Mouse (Mus musculus): Measurements from ENCODE around the gene Pygb.

Pygb gene

DNA sequence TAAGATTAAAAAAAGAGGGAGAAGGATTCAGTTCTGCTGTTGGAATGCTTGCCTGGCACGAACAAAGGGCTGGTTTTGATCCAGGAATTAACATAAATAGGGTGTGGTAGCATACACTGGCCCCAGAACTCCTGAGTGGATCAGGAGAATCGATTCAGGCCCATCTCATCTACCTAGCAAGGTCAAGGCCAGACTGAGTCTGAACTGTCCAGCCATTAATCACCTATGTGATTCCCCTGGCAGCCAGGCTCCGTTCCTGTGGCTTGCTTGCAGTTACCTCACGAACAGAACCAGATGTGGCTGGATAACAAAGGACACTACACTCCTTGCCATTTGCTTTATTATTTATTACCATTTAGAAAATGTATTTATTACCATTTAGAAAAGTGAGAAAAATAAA, 6.8 kb downstream of the Pygb start:
- no peak for DNase-seq (ENCODE audit: low read depth, low spot score)

DNA sequence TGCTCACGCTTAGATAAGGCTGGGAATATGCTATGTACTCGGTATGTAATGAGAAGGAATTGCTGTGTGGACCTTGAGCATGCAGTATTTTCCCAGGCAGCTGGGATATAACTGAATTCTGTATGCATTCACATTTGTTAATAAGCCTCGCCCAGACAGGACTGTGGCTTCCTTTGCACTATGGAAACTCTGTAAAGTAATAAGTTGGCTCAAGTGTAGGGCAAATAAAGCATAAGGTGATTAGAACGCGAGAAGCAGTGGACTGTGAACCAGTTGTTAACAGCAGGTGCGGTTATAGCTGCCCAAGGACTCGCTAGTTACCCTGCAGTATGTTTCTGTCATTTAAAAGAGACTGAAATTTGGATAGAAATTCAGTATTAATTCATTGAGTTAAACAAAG, 11.5 kb downstream of the Pygb start:
- no peak for DNase-seq (ENCODE audit: low read depth, low spot score)

DNA sequence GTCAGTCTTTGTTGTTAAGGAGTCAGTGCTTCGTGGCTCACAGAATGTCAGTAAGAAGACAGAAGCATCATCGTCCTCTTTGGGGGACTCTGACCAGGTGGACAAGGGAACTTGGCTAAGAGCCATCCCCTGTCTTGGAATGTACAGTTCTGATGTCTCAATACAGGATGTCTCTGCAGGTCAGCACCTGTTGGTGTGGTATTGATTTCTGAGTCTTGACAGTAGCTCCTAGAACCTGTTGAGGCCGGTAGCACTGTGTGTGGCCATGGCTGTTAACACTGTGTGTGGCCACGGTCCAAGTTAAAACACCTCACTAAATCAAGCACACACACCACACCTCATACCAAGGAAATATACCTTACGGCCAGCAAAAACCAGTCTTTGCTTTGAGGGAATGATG, 14.1 kb downstream of the Pygb start:
- DNase-seq (ENCODE audit: low read depth, low spot score) = no peak

DNA sequence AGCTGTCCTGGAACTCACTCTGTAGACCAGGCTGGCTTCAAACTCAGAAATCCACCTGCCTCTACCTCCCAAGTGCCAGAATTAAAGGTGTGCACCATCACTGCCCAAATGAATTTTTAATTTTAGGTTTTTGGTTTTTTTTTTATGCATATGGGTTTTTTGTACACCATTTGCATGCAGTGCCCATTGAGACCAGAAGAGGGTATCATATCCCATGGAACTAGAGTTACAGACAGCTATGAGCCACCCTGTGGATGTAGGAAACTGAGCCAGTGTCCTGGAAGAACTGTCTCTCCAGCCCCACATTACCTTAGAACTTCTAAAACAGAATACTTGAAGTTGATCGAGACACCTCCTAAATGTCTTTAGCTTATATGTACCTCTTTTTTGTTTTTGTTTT, 16.5 kb downstream of the Pygb start:
- no peak for DNase-seq (ENCODE audit: low read depth, low spot score)

DNA sequence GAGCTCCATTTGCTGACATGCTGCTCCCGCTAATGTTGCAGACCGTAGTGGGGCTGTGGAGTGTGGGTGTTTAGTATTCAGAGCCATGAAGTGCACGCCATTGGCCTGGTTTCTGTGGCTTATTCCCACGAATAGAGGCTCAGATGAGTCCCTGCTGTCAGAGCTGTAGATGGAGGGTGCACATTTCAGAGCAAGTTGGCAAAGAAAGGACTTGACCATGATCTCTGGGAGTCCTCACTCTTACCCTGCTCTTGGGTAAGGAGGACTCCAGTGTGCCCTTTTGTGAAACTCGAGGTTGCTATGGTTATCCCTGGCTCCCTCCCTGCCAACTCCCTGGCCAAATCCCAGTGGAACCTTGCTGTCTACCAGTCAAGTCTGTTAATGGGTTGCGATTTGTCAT, 21.8 kb downstream of the Pygb start:
- DNase-seq (ENCODE audit: low read depth, low spot score) = no peak

DNA sequence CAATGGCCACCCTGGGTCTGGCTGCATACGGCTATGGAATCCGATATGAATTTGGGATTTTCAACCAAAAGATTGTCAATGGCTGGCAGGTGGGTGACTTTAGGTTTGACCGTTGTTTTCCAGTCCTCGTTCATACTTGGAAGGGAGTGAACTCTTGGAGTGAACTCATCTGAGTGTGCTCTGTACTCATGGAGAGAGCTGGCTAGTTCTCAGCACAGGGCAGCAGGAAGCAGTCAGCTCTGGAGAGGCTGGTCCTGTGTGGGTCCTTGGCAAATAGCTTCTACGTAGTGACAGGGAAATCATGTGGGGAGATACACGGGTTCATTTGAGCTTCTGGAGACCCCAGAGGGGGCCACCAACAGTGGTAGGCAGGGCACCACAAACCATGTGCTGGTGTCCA, 22.3 kb downstream of the Pygb start:
- DNase-seq (ENCODE audit: low read depth, low spot score) = no peak

DNA sequence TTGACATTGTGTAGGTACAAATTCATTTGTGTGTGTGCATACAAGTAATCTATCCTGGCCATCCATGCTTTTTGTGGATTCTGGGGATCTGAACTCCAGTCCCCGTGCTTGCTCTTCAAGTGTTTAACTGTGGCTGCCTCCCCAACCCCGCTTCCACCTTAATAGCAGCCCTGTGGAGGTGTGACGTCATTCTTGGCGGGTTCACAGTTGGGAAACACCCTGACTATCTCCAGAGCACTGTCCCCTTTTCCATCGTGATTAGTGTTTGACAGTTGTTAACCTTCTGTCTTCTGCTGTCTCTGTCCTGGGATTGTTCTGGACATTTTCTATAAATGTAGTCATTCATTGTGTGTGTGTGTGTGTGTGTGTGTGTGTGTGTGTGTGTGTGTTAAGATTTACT, 24.1 kb downstream of the Pygb start:
- no peak for DNase-seq (ENCODE audit: low read depth, low spot score)

DNA sequence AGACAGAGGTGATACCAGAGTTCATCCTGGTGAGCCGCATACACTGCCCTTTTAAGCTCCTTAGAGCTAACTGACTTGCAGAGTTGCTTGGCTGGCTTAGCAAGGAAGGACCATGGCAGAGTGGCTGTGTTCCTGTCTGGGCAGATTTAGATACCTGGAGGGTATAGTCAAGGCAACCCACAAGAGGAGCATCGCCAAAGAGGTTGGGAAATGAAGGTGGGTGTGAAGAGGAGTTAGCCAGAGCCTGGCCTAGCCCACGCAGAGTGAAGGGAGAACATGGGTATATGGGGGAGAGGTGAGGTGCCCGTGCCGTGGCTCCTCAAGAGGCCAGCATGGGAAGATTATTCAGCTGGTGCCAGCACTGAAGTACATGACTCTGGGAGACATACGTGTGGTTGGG, 26.3 kb downstream of the Pygb start:
- DNase-seq (ENCODE audit: low read depth, low spot score) = no peak

DNA sequence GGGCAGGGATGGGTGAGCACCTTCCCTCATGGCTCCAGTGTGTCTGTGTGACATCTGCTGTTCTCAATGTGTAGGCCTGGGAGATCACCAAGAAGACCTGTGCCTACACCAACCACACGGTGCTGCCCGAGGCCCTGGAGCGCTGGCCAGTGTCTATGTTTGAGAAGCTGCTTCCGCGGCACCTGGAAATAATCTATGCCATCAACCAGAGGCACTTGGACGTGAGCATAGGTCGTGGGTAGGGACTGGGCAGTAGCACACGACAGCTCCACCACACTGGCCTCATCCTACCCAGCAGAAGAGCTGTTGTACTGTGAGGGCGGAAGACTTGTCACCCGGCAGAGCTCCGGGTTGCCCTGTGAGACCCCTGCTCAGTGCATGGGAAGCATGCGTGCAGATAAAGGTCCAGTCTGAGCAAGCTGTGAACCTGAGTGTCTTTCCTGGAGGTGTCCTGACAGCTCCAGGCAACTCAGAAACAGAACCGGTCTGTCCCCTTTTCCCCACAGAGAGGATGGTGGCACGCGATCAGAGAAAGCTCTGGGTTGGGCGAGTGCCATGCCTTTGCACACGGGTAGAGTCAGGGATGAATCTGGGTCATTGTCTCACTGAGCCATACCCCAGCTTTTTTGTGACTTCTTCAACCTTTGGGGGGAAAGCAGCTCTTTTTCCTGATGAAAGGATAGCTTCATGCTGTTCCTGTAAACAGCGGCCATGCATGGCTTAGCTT, 30.3 kb downstream of the Pygb start:
- DNase-seq (ENCODE audit: low read depth, low spot score) = no peak

DNA sequence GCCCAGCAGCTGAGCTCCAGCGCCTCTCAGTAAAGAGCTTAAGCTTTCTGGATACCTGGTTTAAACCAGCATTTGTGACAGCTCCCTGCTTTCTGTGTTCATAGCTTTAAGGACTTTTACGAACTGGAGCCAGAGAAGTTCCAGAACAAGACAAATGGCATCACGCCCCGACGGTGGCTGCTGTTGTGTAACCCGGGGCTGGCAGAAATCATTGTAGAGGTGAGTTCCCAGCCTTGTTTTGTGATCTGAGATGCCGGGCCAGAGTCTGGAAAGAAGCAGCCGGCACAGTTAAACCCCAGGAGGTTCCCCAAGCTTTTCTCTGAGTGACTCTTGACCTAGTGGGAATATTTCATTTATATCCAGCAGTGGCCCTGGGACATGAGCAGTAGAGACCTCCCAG, 32.2 kb downstream of the Pygb start:
- DNase-seq (ENCODE audit: low read depth, low spot score) = no peak

DNA sequence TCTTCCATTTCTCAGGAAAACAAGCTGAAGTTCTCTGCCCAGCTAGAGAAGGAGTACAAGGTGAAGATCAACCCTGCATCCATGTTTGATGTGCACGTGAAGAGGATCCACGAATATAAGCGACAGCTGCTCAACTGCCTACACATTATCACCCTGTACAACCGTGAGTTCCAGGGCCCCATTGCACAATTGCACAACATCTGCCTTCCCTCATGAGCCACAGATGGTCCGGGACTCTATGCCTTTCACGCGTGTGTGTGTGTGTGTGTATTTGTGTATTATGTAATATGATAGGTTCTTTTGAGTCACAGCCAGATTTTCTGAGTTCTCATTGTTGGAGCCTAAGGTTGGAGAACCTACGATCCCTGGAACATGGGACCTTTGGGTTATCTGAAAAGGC, 34.2 kb downstream of the Pygb start:
- DNase-seq (ENCODE audit: low read depth, low spot score) = no peak

DNA sequence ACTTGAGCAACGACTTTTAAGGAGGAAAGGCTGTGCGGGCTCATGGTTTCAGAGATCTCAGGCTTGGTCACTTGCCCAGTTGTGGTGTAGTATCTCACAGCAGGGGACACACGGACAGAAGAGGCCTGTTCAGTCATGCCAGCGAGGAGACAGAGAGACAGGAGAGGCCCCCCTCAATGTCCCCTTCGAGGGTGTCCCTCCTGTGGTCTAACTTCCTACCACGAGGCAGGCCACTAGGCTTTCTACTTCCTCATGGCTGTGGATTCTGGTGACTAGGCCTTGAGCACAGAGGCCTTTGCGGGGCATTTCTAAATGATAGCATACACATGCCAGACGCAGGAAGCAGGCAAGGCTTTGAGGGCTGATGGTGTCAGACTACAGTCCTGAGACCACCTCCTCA, 36.5 kb downstream of the Pygb start:
- DNase-seq (ENCODE audit: low read depth, low spot score) = no peak

DNA sequence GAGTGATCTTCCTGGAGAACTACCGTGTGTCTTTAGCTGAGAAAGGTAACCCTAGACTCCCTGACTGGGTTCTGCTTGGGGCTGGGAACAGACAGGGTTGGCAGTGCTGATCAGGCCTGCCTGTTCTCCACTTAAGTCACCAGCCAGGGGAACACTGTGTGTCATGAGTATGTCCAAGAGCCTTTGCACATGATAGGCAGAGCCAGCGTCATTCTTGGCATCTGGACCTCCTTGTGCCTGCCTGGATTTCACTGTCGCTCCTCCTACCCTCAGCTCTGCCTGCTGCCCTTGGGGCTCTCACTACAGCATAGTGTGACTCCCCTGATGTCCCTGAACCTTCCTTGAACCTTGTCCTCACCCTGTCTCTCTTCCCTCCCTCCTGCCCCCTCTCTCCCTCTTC, 39.9 kb downstream of the Pygb start:
- DNase-seq (ENCODE audit: low read depth, low spot score) = no peak

DNA sequence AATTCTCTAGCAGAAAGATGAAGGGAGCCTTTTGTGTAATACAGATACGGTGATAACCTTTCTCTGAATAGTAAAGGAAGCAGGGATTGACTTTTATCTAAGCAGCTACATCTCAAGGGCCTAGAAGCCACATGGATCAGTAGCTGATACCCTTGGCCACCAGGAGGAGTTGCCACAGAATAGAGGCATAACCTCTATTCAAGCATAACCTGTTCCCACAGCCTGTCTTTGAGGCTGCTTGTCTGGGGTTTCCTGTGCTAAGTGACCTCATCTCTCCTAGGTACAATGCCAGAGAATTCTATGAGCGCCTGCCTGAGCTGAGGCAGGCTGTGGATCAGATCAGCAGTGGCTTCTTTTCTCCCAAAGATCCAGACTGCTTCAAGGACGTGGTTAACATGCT, 41.6 kb downstream of the Pygb start:
- no peak for DNase-seq (ENCODE audit: low read depth, low spot score)

DNA sequence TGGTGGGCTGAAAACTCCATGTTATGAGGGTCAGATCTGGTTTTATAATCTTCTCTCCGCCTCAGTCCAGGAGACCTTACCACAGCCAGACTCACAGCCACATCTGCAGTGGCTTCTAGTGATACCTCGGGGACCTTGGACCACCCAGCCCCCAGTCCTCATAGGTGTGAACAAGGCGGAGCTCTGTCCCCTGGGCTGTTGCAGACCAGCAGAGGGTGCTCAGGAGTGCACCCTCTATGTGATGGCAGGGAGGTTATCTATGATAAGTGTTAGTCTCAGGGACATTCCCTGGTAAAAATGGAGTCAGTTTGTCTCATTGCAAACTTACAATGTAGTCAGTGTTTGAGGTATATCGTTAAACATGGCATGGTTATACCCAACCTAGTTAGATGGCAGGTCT, 42.1 kb downstream of the Pygb start:
- DNase-seq (ENCODE audit: low read depth, low spot score) = no peak

DNA sequence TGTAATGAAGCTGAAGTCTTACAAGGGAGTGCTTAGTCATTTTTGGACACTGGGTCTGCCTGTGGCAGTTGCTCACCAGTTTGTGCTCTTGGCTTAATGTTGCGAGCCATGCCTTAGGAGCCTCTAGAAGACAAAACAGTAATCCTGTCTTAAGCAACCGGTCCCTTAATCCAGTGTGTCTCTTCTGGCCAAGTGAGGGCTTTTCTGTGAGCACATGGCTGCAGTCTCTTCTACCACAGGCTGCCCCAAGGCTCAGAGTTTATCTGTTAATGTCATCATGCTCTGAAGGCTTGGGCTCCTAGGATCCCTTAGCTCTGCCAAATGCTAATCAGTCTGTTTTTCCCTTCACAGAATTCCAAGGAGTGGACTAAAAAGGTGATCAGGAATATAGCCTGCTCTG, 43.5 kb downstream of the Pygb start:
- no peak for DNase-seq (ENCODE audit: low read depth, low spot score)

DNA sequence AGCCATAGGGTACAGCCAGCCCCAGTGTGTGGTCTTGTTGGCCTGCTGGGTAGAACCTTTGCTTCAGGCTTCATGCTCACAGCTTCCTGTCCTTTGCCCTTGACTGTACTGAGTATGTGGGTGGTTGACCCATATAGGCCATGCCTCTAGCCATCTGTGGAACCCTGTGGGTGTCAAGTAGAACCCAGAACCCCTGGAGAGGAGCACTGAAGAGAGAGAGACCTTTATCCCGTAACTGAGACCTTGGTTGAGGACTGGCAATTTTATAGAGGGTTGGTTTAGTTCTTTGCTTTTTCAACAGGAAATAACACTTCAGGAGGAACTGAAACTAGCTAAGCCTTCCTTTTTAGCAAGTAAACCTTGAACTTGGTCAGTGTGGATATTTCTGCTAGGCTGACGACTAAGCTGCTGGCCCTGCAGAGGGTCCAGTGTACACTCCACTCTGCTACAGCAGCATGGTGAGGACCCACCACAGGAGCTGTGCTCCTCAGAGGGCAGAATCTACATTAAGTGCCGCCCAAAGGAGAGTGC, 44.4 kb downstream of the Pygb start:
- no peak for DNase-seq (ENCODE audit: low read depth, low spot score)

DNA sequence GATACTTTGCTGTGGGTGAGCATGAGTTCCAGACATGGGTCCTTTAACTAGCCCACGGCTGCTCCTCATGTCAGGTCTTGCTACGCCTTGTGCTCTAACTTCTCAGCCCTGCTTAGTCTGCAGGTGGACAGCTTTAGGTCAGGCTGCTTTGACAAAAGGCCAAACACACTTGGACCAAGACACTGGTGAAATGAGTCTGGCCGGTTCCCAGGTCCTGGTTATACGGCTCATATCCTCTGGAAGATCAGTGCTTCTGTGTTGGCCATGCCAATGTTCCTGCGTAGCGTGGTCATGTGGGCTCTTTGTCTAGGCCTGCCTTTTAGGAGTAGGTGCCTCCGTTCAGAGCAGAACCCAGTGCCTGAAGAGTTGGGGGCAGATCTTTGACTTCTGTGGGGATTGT, 45.5 kb downstream of the Pygb start:
- DNase-seq (ENCODE audit: low read depth, low spot score) = no peak

DNA sequence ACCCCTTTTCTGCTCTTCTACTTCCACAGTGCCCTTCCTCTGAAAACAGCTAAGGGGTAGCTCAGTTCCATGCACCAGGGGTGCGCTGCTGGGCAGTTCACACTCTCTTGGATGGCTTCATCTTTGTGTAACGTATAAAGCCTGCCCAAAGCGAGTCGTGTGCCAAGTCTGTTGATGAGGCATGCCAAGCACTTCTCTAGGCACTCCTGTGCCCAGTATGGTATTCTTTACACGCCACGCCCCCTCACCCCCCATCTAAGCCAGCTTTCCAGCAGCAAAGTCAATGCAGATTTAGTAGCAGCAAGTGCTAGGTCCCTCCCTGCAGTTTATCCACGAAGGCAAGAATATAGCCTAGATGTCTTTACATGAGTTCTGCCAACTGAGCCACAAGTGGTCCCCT, 48.1 kb downstream of the Pygb start:
- no peak for DNase-seq (ENCODE audit: low read depth, low spot score)

DNA sequence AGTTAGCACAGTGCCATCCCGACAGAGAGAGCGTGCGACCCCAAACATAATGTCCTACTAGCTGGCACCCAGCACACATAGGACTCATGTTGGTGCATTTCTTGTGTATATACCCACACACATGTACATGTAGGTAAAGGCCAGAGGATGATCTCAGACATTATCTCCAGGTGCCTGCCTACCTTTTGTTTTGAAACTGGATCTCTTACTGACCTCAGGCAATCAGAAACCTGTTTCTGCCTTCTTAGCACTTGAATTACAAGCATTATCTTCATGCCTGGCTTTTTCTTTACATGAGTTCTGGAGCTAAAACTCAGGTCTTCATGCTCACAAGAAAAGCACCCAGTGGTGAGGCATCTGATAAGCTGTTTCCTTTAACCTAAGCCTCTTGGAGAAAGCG, 49.4 kb downstream of the Pygb start:
- no peak for DNase-seq (ENCODE audit: low read depth, low spot score)

DNA sequence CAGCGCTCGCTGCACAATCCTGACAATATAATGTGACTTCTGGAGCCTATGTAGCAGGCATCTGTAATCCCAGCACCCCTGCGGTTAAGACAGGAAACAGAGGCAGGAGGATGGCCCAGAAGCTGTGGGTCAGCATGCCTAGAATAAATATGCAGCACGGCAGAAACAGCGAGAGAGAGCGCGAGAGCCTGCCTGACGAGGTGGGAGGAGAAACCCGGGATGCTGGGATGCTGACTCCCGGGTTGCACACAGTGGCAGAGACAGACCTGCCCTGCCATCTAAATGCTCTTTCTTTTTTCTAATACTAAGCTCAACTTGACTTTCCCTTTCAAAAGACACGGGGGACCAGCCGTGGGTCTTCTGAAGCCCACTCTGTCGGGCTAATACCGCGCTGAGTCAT, 50.4 kb downstream of the Pygb start:
- DNase-seq (ENCODE audit: low read depth, low spot score) = no peak

DNA sequence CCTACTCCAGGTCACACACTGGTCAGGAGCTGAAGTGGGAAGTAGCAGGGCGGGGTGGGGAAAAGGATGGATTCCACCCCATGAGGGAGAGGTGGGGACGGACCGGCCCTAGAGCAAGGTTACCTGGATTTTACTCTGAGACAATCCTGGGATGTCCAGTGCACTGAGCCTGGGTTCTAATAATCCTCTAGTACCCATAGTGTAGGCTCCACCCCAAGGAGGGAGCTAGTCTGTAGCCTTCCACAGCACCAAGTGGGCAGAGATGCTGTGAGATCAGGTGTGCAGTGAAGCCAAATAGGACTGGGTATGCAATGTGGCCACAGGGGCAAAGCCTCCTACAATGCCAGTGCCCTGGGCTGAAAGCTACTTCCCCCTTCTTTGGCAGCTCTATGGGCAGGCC, 51.2 kb downstream of the Pygb start:
- no peak for DNase-seq (ENCODE audit: low read depth, low spot score)

DNA sequence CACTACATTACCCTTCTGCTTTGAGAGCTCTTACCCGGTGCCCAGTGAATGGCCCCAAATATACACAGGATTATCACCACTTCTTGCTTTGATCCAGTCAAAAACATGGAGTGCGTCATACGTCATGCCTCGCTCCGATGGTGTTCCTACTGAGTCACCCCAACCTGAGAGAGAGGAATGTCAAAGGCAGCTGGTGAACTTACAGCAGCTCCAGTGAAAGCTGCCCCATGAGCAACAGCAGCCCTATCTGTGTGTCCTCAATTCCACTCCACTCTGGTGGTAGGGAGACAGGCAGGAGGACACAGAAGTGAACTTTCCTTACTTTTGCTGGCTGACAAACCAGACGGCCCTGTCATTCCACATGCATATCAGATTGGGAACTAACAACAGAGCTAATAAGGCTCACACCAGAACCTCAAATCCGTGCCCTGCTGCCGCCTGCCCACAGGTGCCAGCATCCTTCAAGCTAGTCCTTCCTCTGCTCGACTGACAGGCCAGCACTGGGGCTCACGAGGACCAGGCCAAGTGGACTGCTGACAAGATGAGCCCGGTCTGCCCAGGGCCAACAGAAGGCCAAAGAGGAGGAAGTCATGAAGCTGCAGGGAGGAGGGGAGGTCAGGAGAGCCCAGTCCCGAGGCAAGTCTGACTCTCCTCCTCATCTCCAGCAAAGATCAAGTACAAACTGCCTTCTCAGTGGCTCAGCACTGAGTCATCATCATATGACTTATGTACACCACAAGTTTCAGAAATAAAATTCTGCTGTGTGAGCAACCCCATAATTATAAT, 53.3 kb downstream of the Pygb start:
- DNase-seq (ENCODE audit: low read depth, low spot score) = no peak
